Mouse (Mus musculus): Measurements from ENCODE around the gene Cic. TPM values are rescaled to one million over a fixed set of nuclear protein-coding genes. Genes with fewer than 3 reads are reported as not detected.
"Not testable (repeated sequence)": the region's sequence is repeated elsewhere in the genome, so short reads cannot be mapped to it uniquely, and the experiment has no call there.

Gene Cic
- total RNA-seq, 1 experiment from 2014 or later, result 39.4 TPM

- ATAC-seq (replicated peaks in 1 of 2; ENCODE audit: insufficient read depth in 1 of 2, low FRiP score in 2 of 2, low TSS enrichment in 1 of 2, low read depth in 1 of 2, poor library complexity in 2 of 2, severe bottlenecking in 2 of 2), result no peak
Measured at GRCm38 (mm10) chr7:25308702-25309318, 41.3 kb downstream of the Cic start.

- no peak for ATAC-seq (replicated peaks in 1 of 2; ENCODE audit: insufficient read depth in 1 of 2, low FRiP score in 2 of 2, low TSS enrichment in 1 of 2, low read depth in 1 of 2, poor library complexity in 2 of 2, severe bottlenecking in 2 of 2)
Measured at GRCm38 (mm10) chr7:25309425-25309824, 41.9 kb downstream of the Cic start.

GRCm38 (mm10) chr7:25311193-25311592, 43.7 kb downstream of the Cic start:
- ATAC-seq (replicated peaks in 1 of 2; ENCODE audit: insufficient read depth in 1 of 2, low FRiP score in 2 of 2, low TSS enrichment in 1 of 2, low read depth in 1 of 2, poor library complexity in 2 of 2, severe bottlenecking in 2 of 2), result no peak

GRCm38 (mm10) chr7:25313325-25313724, 45.8 kb downstream of the Cic start:
- no peak for ATAC-seq (replicated peaks in 1 of 2; ENCODE audit: insufficient read depth in 1 of 2, low FRiP score in 2 of 2, low TSS enrichment in 1 of 2, low read depth in 1 of 2, poor library complexity in 2 of 2, severe bottlenecking in 2 of 2)

GRCm38 (mm10) chr7:25314606-25315305, 47.3 kb downstream of the Cic start:
- no peak for ATAC-seq (replicated peaks in 1 of 2; ENCODE audit: insufficient read depth in 1 of 2, low FRiP score in 2 of 2, low TSS enrichment in 1 of 2, low read depth in 1 of 2, poor library complexity in 2 of 2, severe bottlenecking in 2 of 2)

- no peak for ATAC-seq (replicated peaks in 1 of 2; ENCODE audit: insufficient read depth in 1 of 2, low FRiP score in 2 of 2, low TSS enrichment in 1 of 2, low read depth in 1 of 2, poor library complexity in 2 of 2, severe bottlenecking in 2 of 2)
Measured at GRCm38 (mm10) chr7:25315306-25316041, 48.0 kb downstream of the Cic start.

GRCm38 (mm10) chr7:25316532-25317445, 49.3 kb downstream of the Cic start, which contains the start of gene Megf8:
Gene Megf8 (plus strand): TSS chr7:25317164.
- peak; percentile 89 to 93 for ATAC-seq (replicated peaks in 1 of 2; ENCODE audit: insufficient read depth in 1 of 2, low FRiP score in 2 of 2, low TSS enrichment in 1 of 2, low read depth in 1 of 2, poor library complexity in 2 of 2, severe bottlenecking in 2 of 2)

GRCm38 (mm10) chr7:25317446-25317999, 50.0 kb downstream of the Cic start:
- ATAC-seq (replicated peaks in 1 of 2; ENCODE audit: insufficient read depth in 1 of 2, low FRiP score in 2 of 2, low TSS enrichment in 1 of 2, low read depth in 1 of 2, poor library complexity in 2 of 2, severe bottlenecking in 2 of 2), result no peak

GRCm38 (mm10) chr7:25322058-25322484, 54.6 kb downstream of the Cic start:
- ATAC-seq (replicated peaks in 1 of 2; ENCODE audit: insufficient read depth in 1 of 2, low FRiP score in 2 of 2, low TSS enrichment in 1 of 2, low read depth in 1 of 2, poor library complexity in 2 of 2, severe bottlenecking in 2 of 2), result 0 out of 4 replicates have a peak, but pooled peaks of 1 of the 2 experiments have one; percentile 22

- ATAC-seq (replicated peaks in 1 of 2; ENCODE audit: insufficient read depth in 1 of 2, low FRiP score in 2 of 2, low TSS enrichment in 1 of 2, low read depth in 1 of 2, poor library complexity in 2 of 2, severe bottlenecking in 2 of 2), result no peak
Measured at GRCm38 (mm10) chr7:25323219-25323618, 55.7 kb downstream of the Cic start.

GRCm38 (mm10) chr7:25325431-25325830, 57.9 kb downstream of the Cic start:
- ATAC-seq (replicated peaks in 1 of 2; ENCODE audit: insufficient read depth in 1 of 2, low FRiP score in 2 of 2, low TSS enrichment in 1 of 2, low read depth in 1 of 2, poor library complexity in 2 of 2, severe bottlenecking in 2 of 2), result not testable (repeated sequence)

GRCm38 (mm10) chr7:25326233-25326632, 58.7 kb downstream of the Cic start:
- no peak for ATAC-seq (replicated peaks in 1 of 2; ENCODE audit: insufficient read depth in 1 of 2, low FRiP score in 2 of 2, low TSS enrichment in 1 of 2, low read depth in 1 of 2, poor library complexity in 2 of 2, severe bottlenecking in 2 of 2)

GRCm38 (mm10) chr7:25333596-25334307, 66.2 kb downstream of the Cic start:
- ATAC-seq (replicated peaks in 1 of 2; ENCODE audit: insufficient read depth in 1 of 2, low FRiP score in 2 of 2, low TSS enrichment in 1 of 2, low read depth in 1 of 2, poor library complexity in 2 of 2, severe bottlenecking in 2 of 2), result peak; percentile 76 to 80

- no peak for ATAC-seq (replicated peaks in 1 of 2; ENCODE audit: insufficient read depth in 1 of 2, low FRiP score in 2 of 2, low TSS enrichment in 1 of 2, low read depth in 1 of 2, poor library complexity in 2 of 2, severe bottlenecking in 2 of 2)
Measured at GRCm38 (mm10) chr7:25334472-25334871, 67.0 kb downstream of the Cic start.

GRCm38 (mm10) chr7:25339329-25339728, 71.8 kb downstream of the Cic start:
- ATAC-seq (replicated peaks in 1 of 2; ENCODE audit: insufficient read depth in 1 of 2, low FRiP score in 2 of 2, low TSS enrichment in 1 of 2, low read depth in 1 of 2, poor library complexity in 2 of 2, severe bottlenecking in 2 of 2), result no peak

GRCm38 (mm10) chr7:25341000-25341784, 73.7 kb downstream of the Cic start:
- ATAC-seq (replicated peaks in 1 of 2; ENCODE audit: insufficient read depth in 1 of 2, low FRiP score in 2 of 2, low TSS enrichment in 1 of 2, low read depth in 1 of 2, poor library complexity in 2 of 2, severe bottlenecking in 2 of 2), result no peak

Data from hematopoietic stem cell, adult 5-6 weeks (primary cell).